Mouse (Mus musculus): ENCODE measurements around the gene Cop1.

- TF ChIP-seq POLR2A (IDR thresholded peaks at IDR 0.05; ENCODE audit: extremely low read depth, insufficient read depth, low read length): no peak
- TF ChIP-seq CTCF (IDR thresholded peaks at IDR 0.05; ENCODE audit: extremely low read depth, insufficient read depth, low read length): no peak
Observed at GRCm38 (mm10) chr1:159234496-159234895, 2.4 kb downstream of the Cop1 start.
